10 mouse cellular contexts compared by ENCODE assay signal in genomic region chr17:88222379-88222955, GRCm38 (mm10).
"Had no signal": no experiment of that assay in that cellular context is flagged by ENCODE, and none has a peak within 500 bp of the region (broad histone marks: within the 10 kb centered on the region; RNA-seq: fewer than 3 reads in every experiment).

No protein-coding gene starts in this region.

- H3K27ac ChIP-seq: left cerebral cortex, adult 2 months; liver, embryonic 14.5 days; midbrain, embryonic 12.5 days; neural tube, embryonic 13.5 days had no signal

- H3K9ac ChIP-seq: liver, embryonic 14.5 days; midbrain, embryonic 12.5 days; neural tube, embryonic 13.5 days had no signal

- H3K27me3 ChIP-seq: midbrain, embryonic 12.5 days; neural tube, embryonic 13.5 days had no signal

- H3K4me2 ChIP-seq: midbrain, embryonic 12.5 days; neural tube, embryonic 13.5 days had no signal

- ATAC-seq: midbrain, embryonic 16.5 days had no signal

- H3K4me3 ChIP-seq: left cerebral cortex, adult 2 months; midbrain, embryonic 12.5 days; neural tube, embryonic 13.5 days had no signal

- H3K4me1 ChIP-seq: midbrain, embryonic 12.5 days; neural tube, embryonic 13.5 days had no signal

- DNase-seq: kidney, adult 11 months; kidney, postnatal 10 days; lung, adult 18-20 months; right cerebral cortex, postnatal 14 days; thymus, postnatal 36 days had no signal

- H3K36me3 ChIP-seq: midbrain, embryonic 12.5 days; neural tube, embryonic 13.5 days had no signal
